Mouse (Mus musculus) heart, adult 2 months (tissue): Measurements from ENCODE around the gene Cnksr2.

Experiments used
- CTCF ChIP-seq: fragments of 200-600 bp; IDR thresholded peaks from 2 replicates; pipeline ENCODE4 v1.8.1; 2022; ENCODE audit warnings: antibody characterized with exemption, mild to moderate bottlenecking, moderate library complexity
- EP300 ChIP-seq: fragments of 200-500 bp; IDR thresholded peaks from 2 replicates; pipeline ENCODE4 v1.6.1; 2011; ENCODE audit warnings: low read depth, low read length, control low read depth; ENCODE audit not compliant: insufficient read depth
- POLR2A ChIP-seq: fragments of 200-500 bp; IDR thresholded peaks from 2 replicates; pipeline ENCODE4 v1.6.1; 2011; ENCODE audit warnings: mild to moderate bottlenecking, low read depth, low read length, control low read depth; ENCODE audit not compliant: insufficient read depth

- TF ChIP-seq CTCF (no peak), POLR2A (no peak), EP300 (no peak)
These were observed 638 bp downstream of the Cnksr2 start for GRCm38 (mm10) chrX:158042255-158043056.
